Mouse (Mus musculus) activated CD4-positive, CD25-positive, alpha-beta regulatory T cell, adult 4 months (primary cell): Measurements from ENCODE around the gene Pou3f3. TPM values are rescaled to one million over a fixed set of nuclear protein-coding genes. Genes with fewer than 3 reads are reported as not detected.

Source experiments
- ATAC-seq: one replicate; pipeline ENCODE4 v1.8.0; 2017
- polyA plus RNA-seq, 2 experiments: library from polyadenylated mRNA; unstranded; fragments of 100-300 nt; shearing (Covaris generic); gene quantifications; one replicate each; pipeline ENCODE4 v1.2.1; 2017

Pou3f3 gene
- polyA plus RNA-seq, 2 experiments from 2014 or later = 0.05 TPM; not detected in 1

DNA sequence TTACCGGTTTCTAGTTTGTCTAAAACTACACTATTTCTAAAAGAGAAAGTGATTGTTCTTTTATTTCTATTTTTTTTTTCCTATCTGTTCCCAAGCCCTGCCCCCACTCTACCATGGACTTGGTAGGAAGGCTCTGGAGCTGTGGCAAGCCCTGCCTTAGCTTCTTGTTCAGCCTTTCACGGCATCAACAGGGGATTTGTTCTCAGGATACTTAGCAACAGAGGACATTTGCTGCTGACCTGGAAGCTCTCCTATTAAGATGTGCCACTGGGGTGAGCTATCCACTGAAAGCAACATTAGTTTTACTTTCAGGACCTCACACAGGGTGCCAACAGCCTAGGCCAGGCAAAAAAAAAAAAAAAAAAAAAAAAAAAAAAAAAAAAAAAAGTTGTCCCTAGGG is 15.4 kb downstream of the Pou3f3 start:
- ATAC-seq = no peak

DNA sequence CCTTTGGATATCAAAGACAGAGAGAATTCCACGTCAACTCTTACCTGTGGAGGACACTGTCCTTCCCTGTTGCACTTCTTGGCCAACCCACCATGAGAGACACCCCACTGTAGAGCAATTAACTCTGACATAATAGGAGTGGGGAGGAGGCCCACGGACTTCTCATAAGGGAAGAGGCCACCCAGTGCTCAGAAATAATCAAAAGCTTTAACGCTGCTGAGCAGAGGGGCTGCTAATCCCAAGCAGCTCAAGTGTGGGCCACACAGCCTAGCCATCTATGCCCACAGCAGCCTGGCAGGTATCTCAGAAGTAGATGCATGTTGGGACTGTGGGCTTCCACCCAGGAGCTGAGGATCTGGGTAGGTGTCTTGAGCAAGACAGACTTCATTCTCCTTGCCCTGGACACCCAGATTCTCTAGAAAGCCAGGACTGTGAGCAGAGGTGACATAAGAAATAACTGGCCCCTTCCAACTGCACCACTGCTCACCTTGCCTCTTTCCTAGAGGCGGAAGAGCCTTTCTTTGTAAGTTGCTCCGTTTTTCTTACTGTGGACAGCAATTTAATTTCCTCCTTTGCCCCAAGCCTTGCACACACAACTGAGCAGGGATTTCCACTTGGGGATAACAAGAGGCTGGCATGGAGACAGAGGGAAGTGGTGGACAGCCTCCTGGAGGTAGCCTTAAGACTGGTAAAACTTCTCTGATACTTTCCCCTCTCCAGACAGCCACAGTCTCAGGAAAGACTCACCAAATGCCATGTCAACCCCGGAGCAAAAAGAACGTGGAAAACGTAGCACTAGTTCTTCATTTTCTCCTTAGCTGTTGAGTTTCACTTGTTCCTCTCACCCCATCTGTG is 16.1 kb downstream of the Pou3f3 start:
- ATAC-seq = no peak

DNA sequence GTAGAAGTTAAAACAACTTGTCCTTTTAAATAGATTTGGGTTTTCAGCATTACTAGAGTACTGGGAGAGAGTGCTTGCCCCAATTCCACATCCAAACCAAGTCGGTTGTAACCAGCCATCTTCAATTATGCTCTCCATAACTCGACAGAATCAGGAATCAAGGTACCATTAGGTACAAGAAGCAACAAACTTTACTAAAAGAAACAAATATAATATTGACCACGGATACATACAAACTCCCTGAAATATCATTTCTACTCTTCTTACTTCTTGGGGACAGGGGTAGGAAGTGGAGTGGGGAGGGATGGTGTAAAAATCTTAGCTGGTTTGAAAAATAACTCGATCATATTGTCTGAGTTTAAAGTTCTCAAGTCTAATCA is 16.7 kb downstream of the Pou3f3 start:
- no peak for ATAC-seq

DNA sequence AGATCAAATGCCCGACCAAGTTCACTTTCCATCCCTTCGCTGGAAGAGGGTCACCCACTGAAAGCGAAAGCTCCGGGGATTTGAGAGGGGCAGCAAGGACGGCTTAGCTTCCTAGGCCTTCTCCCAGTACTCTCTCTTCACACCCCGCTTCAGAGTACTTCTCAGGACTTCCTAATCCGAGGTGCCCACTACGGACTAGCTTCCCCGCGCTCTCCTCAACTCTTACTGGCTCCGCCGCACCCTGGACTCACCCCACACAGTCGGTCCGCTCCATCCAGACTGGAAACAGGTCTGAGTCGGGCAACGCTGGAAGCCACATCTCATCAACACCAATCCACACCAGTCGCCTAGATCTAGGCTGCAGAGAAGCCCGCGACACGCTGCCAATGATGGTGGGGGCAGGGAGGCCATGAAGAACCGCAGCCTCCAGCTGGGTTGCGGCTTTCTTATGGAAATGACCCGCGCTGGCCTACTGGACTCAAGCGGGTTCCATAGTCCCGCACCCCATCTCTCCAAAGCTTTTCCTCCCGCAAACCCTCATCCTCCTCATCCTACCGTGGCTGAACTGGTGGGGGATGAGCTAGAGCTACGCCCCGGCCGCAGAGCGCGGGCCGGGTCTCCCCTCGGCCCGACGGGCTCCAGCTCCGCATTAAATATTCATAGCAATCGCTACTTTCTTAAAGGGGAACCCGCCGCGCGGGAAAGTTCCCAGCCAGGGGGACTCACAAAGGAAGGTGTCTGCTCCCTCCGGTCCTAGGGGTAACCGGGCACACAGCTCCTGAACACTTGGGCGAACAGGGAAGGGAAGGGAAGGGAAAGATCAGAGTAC is 17.8 kb downstream of the Pou3f3 start:
- no peak for ATAC-seq

DNA sequence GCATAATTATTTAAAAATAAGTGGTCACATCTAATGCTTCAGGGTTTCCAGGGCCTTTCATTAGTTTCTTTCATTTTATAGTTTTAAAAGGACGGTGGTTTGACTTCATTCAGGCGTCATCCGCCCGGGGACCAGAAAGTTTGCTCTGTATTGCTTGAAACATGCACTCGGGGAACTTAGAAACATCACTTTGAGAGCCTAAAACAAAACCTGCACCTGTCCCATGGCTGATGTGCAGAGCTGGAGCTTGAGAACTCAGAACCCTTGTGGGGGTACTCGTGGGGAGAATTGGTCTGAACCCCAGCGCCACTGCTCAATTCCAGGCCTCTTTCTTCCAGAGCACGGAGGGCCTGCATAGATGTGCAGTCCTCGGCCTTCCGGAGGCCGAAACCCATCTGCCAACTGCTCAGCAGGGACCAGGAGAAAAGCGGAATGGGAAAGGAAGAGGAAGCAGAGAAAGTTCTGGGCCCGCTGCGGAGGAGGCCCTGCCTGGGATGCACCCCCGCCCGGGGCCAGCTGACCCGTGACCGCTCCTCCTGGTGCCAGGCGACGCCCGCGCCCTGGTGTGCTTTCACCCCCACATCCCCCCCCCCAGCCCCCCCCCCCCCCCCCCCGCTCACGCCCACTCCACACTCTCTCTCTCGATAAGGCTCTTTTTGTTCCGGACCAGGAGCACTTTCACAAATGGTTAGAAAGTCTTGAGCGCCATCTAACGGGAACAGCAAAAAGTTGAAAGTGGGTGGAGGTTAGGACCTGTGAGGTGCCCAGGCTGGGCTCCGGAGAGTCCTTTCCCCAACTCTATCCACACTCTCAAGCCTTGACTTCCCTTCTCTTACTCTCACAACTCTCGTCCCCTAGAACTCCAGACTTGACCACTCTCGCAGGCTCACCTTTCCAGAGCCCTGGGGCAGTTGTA is 18.7 kb downstream of the Pou3f3 start:
- ATAC-seq = no peak

DNA sequence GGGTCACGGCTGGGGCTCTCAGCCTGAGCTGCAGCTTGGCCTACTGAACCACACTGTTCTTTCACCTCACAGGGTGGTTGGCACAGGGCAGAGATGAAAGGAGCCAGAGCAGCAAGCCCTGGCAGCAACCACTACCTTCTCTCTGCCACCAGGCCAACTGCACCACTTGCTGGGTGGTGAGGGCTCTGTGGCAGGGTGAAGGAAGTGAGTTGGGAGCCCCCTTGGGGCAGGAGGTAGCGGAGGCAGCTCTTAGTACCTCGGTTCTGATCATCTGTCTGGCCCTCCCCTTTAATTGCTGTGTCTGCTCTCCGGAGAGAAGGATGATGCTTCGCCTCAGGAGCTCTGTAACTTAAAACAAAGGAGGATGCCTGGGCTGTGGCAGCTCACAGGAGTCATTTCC is 23.0 kb downstream of the Pou3f3 start:
- no peak for ATAC-seq

DNA sequence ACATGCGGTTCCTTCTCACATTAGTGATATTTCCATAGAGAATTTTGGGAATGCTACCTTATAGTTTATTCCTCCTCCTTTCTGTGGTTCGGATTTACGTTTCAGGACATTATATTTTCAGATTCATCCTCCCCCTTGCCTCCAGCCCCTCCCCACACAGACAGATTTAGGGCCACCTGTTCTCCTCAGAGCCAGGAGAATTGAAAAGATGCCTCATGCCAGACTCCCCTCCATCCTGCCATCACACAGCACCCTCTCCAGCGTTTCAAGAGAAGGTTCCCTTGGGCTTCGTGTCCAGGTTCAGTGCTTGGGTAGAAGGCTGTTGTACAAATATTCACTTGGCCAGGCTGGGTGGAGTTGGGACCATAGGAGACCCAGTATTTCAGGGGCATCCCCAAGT is 25.8 kb downstream of the Pou3f3 start:
- no peak for ATAC-seq

DNA sequence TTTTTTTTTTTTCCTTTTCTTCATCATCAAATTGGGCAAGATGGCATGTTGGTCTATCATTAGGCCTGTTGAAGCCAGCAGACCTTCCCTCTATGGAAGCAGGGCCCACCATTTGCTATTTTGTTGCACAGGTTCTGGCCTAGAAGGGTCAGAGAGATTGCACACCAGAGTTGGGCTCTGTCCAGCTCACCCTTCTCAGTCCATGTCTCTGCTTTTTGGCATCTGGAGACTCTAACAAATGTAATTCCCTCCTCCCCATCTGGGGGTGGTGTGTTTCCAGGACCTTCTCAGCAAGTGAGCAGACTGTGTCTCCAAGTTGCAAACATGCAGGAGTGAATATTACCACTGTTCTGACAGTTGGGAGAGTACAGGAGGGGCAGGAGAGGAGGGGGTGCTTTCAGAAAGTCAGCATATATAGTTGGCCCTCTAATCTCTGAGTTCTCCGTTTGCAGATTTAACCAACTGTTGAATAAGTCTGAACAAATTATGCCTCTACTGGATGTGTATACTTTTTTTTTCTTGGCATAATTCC is 28.3 kb downstream of the Pou3f3 start:
- no peak for ATAC-seq

DNA sequence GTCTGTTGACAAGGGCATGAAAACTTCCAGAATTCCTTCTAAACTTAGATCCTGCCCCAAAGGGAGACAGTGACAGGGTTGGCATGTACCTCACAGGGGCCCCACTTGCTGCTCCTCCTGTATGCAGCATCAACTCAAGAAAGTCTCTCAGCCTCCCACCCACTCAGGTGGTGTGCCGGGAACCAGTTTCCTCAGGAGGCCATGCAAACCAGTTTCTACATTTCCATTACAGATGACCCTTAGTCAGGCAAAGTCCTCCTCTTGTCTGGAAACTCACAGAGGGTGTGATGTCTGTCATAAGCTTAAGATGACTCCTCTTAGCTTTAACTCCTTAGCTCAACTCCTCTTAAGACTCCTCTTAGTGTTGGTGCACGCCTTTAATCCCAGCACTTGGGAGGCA is 29.3 kb downstream of the Pou3f3 start:
- no peak for ATAC-seq

DNA sequence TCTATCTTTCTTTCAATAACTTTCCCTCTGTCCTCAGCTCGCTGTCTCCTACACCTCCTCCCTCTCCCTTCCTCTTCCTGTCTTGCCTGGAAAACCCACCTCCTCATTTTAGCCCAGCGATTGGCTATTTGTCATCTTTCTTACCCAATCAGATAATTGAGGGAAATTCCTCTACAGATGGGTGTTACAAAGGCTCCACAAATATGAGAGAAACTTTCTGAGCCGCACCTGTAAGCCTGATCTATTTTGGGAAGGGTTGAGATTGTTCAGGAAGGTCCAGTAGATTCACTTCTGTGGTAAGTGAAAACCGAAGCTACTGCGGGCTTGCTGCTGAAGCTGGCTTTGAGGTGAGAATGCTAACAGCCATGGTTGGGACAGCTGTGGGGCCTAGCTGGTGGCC is 31.6 kb downstream of the Pou3f3 start:
- ATAC-seq = no peak

DNA sequence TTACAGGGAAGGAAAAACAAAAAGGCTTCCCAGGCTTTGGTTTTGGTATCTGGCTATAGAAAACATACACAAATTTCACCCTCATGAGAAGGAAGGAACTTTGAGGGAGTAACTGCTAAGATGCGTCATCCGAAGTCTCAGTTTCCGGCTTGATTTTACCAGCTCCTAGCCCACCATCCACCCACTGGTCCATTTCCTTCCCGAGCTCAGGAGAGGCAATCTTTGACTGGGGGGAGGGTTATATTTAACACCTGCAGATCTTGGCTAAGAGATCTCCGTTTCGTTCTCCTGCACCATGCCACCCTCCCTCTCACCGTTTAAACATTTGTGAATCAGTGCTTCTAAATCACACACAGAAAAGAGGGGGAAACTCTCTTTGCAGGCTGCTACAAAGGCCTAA is 32.1 kb downstream of the Pou3f3 start:
- ATAC-seq = no peak

DNA sequence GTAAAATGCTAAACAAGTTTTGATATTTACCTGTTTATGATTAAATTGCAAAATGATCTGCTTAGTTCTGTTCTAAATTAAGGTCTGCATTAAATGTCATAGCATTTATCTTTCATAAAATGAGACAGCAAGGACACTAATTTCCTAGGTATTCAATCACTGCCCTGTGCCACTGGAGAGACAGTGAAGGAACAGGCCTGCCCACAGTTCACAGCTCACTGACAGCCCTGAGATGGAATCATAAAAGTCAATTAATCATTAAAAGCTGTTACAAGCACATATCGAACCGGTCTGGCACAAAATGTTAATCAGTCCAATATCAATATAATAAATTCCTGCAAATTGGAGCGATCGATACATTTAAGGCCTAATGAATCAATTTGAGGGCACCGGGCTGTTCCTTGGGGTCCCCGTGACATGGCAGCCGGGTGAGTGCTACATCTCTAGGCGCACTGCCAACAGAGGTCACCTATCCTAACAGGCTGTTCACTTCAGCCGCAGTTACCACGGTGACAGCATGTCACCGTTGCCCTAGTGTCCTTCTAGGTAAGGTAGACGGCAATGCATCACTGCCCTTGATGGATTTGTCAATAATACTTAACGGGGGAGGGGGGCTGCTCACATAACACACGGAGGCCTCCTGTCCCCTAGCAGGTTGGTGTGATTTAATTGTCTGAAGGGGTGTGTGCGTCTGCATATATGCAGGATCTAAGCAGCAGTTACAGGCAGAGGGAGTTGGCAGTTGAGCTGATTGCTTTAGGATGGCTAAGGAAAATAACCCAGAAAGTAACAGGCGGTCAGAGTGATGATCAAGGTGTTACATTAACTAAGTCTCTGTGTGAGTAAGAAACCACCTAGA is 46.0 kb downstream of the Pou3f3 start:
- ATAC-seq = no peak

DNA sequence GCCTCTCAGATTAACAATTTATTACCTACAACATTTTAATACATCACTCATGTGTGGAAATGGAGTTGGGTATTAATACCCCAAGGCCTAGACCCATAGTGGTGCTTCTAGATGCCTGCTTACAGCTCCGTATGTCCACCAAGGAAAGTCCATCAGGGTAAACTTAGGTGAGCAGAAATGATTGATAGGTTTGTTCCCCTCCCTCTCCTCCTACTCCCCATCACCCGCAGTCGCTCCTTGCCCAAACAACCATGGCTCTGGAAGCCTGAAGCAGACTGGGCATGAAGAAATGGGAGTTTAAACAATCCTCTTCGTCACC is 46.6 kb downstream of the Pou3f3 start:
- ATAC-seq = no peak

DNA sequence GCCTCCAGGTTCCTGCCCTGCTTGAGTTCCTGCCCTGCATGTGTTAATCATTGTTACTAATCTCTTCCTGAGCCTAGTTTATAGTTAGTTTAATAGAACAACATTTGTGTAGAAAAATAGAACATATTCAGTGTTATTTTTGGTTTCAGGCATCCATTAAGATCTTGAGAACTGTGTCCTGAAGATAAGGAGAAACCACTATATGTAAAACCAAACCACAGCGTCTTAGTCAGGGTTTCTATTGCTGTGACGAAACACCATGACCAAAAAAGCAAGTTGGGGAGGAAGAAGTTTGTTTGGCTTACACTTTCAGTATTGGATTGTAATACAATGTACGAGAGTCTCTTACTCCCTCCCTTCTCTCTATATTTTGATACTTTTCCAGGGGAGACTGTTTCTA is 49.5 kb downstream of the Pou3f3 start:
- no peak for ATAC-seq

DNA sequence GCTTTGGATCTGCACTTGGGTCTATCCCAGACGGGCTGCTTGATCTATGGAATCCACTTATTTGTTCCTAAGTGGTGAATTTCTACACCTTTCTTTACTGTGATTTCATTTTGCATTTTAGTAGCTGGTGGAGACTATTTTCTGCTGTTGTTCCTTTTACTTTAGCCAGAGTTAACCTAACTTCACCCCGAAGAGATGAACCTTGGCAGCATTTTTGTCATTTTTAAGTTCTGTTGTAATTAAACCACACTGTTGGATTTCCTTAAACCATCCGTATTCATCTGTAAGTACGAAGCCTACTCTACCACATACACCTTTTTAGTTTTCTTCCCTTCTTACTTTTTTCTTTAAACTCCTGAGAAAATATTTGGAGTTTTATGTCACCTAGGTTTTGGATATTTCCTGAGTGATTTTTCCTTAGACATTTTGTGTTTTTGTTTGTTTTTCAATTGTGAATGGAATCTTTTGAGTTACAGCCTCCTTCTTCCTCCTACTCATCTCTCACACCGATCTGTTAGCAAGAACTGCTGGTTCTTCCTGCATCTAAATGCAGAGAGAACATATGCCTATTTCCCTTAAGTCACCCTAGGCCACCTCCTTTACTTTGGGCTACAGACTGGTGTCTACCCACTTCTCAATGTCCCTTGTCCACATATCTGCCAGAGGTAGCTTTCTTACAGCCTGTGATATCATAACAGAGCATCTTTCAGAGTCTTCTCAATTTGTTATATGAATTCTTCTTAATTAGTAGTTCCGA is 54.1 kb downstream of the Pou3f3 start:
- no peak for ATAC-seq

Other genes with a start within 250 kb of the Pou3f3 start
- 10 to 100 TPM; 88.1 to 89.6 TPM for gene Mrps9, start 155.5 kb downstream of the Pou3f3 start, polyA plus RNA-seq